Mouse (Mus musculus): ENCODE results near the gene Cd19. TPM values are rescaled to one million over a fixed set of nuclear protein-coding genes. Genes with fewer than 3 reads are reported as not detected.

Cd19 gene
- polyA plus RNA-seq, 1 experiment: not detected

GRCm38 (mm10) chr7:126456382-126457266 lies 41.9 kb upstream of the Cd19 start:
- 91% methylated on average over 17 of the region's 17 CpGs for WGBS

GRCm38 (mm10) chr7:126455242-126455641 lies 40.6 kb upstream of the Cd19 start:
- no peak overlapping the region for H3K27ac ChIP-seq (ENCODE audit: insufficient read depth, low read depth, low read length)
- 83% methylated on average over 2 of the region's 2 CpGs for WGBS
- TF ChIP-seq POLR2A (IDR thresholded peaks at IDR 0.05; ENCODE audit: insufficient read depth, low read depth, low read length) (no peak), CTCF (IDR thresholded peaks at IDR 0.05; ENCODE audit: insufficient read depth, low read depth, low read length) (no peak)
- no peak overlapping the region for H3K4me3 ChIP-seq (ENCODE audit: insufficient read depth, low read depth, low read length)
- no peaks in the 10 kb centered on the region for H3K4me1 ChIP-seq (ENCODE audit: control insufficient read depth, insufficient read depth, low read length)

More at GRCm38 (mm10) chr7:126456382-126457266, 41.9 kb upstream of the Cd19 start:
- H3K4me1 ChIP-seq (ENCODE audit: control insufficient read depth, insufficient read depth, low read length): no peaks in the 10 kb centered on the region
- no peak overlapping the region for H3K27ac ChIP-seq (ENCODE audit: insufficient read depth, low read depth, low read length)
- H3K4me3 ChIP-seq (ENCODE audit: insufficient read depth, low read depth, low read length): no peak overlapping the region
- TF ChIP-seq POLR2A (IDR thresholded peaks at IDR 0.05; ENCODE audit: insufficient read depth, low read depth, low read length) (no peak), CTCF (IDR thresholded peaks at IDR 0.05; ENCODE audit: insufficient read depth, low read depth, low read length) (no peak)

GRCm38 (mm10) chr7:126453861-126454260 lies 39.2 kb upstream of the Cd19 start:
- no peak overlapping the region for H3K27ac ChIP-seq (ENCODE audit: insufficient read depth, low read depth, low read length)
- 75% methylated on average over 7 of the region's 7 CpGs for WGBS
- no peak overlapping the region for H3K4me3 ChIP-seq (ENCODE audit: insufficient read depth, low read depth, low read length)
- no peaks in the 10 kb centered on the region for H3K4me1 ChIP-seq (ENCODE audit: control insufficient read depth, insufficient read depth, low read length)
- TF ChIP-seq CTCF (IDR thresholded peaks at IDR 0.05; ENCODE audit: insufficient read depth, low read depth, low read length): no peak
- TF ChIP-seq POLR2A (IDR thresholded peaks at IDR 0.05; ENCODE audit: insufficient read depth, low read depth, low read length): no peak

- H3K4me1 ChIP-seq (ENCODE audit: control insufficient read depth, insufficient read depth, low read length): no peaks in the 10 kb centered on the region
- no peak for TF ChIP-seq POLR2A (IDR thresholded peaks at IDR 0.05; ENCODE audit: insufficient read depth, low read depth, low read length)
- TF ChIP-seq CTCF (IDR thresholded peaks at IDR 0.05; ENCODE audit: insufficient read depth, low read depth, low read length): no peak
- 91% methylated on average over 3 of the region's 3 CpGs for WGBS
- no peak overlapping the region for H3K4me3 ChIP-seq (ENCODE audit: insufficient read depth, low read depth, low read length)
- no peak overlapping the region for H3K27ac ChIP-seq (ENCODE audit: insufficient read depth, low read depth, low read length)
Observed at GRCm38 (mm10) chr7:126452244-126452643, 37.6 kb upstream of the Cd19 start.

- H3K4me1 ChIP-seq (ENCODE audit: control insufficient read depth, insufficient read depth, low read length): no peaks in the 10 kb centered on the region
- TF ChIP-seq POLR2A (IDR thresholded peaks at IDR 0.05; ENCODE audit: insufficient read depth, low read depth, low read length) (no peak), CTCF (IDR thresholded peaks at IDR 0.05; ENCODE audit: insufficient read depth, low read depth, low read length) (no peak)
- no peak overlapping the region for H3K4me3 ChIP-seq (ENCODE audit: insufficient read depth, low read depth, low read length)
- 87% methylated on average over 6 of the region's 6 CpGs for WGBS
- H3K27ac ChIP-seq (ENCODE audit: insufficient read depth, low read depth, low read length): no peak overlapping the region
Observed at GRCm38 (mm10) chr7:126450641-126451040, 36.0 kb upstream of the Cd19 start.

- no peak for TF ChIP-seq POLR2A (IDR thresholded peaks at IDR 0.05; ENCODE audit: insufficient read depth, low read depth, low read length)
- no peak for TF ChIP-seq CTCF (IDR thresholded peaks at IDR 0.05; ENCODE audit: insufficient read depth, low read depth, low read length)
- WGBS: 92% methylated on average over 18 of the region's 18 CpGs
Observed at GRCm38 (mm10) chr7:126449991-126450390, 35.3 kb upstream of the Cd19 start.

GRCm38 (mm10) chr7:126448481-126448880 lies 33.8 kb upstream of the Cd19 start:
- WGBS: 92% methylated on average over 19 of the region's 19 CpGs
- Histone ChIP-seq H3K4me1 (ENCODE audit: control insufficient read depth, insufficient read depth, low read length) (no peaks in the 10 kb centered on the region), H3K27ac (ENCODE audit: insufficient read depth, low read depth, low read length) (no peak overlapping the region), H3K4me3 (ENCODE audit: insufficient read depth, low read depth, low read length) (no peak overlapping the region)
- TF ChIP-seq POLR2A (IDR thresholded peaks at IDR 0.05; ENCODE audit: insufficient read depth, low read depth, low read length): no peak
- TF ChIP-seq CTCF (IDR thresholded peaks at IDR 0.05; ENCODE audit: insufficient read depth, low read depth, low read length): no peak

More at GRCm38 (mm10) chr7:126449991-126450390, 35.3 kb upstream of the Cd19 start:
- no peak overlapping the region for H3K27ac ChIP-seq (ENCODE audit: insufficient read depth, low read depth, low read length)
- no peaks in the 10 kb centered on the region for H3K4me1 ChIP-seq (ENCODE audit: control insufficient read depth, insufficient read depth, low read length)
- H3K4me3 ChIP-seq (ENCODE audit: insufficient read depth, low read depth, low read length): no peak overlapping the region

GRCm38 (mm10) chr7:126446217-126446616 lies 31.5 kb upstream of the Cd19 start:
- no peak overlapping the region for H3K27ac ChIP-seq (ENCODE audit: insufficient read depth, low read depth, low read length)
- TF ChIP-seq CTCF (IDR thresholded peaks at IDR 0.05; ENCODE audit: insufficient read depth, low read depth, low read length): no peak
- TF ChIP-seq POLR2A (IDR thresholded peaks at IDR 0.05; ENCODE audit: insufficient read depth, low read depth, low read length): no peak
- H3K4me1 ChIP-seq (ENCODE audit: control insufficient read depth, insufficient read depth, low read length): no peaks in the 10 kb centered on the region
- 93% methylated on average over 21 of the region's 21 CpGs for WGBS
- no peak overlapping the region for H3K4me3 ChIP-seq (ENCODE audit: insufficient read depth, low read depth, low read length)

GRCm38 (mm10) chr7:126445104-126445815 lies 30.6 kb upstream of the Cd19 start:
- no peak for TF ChIP-seq CTCF (IDR thresholded peaks at IDR 0.05; ENCODE audit: insufficient read depth, low read depth, low read length)
- TF ChIP-seq POLR2A (IDR thresholded peaks at IDR 0.05; ENCODE audit: insufficient read depth, low read depth, low read length): no peak
- 95% methylated on average over 15 of the region's 15 CpGs for WGBS

More at GRCm38 (mm10) chr7:126445104-126445815, 30.6 kb upstream of the Cd19 start:
- H3K4me1 ChIP-seq (ENCODE audit: control insufficient read depth, insufficient read depth, low read length): no peaks in the 10 kb centered on the region
- no peak overlapping the region for H3K4me3 ChIP-seq (ENCODE audit: insufficient read depth, low read depth, low read length)
- no peak overlapping the region for H3K27ac ChIP-seq (ENCODE audit: insufficient read depth, low read depth, low read length)
